Mouse (Mus musculus) gastrocnemius, postnatal 10 days (tissue): Measurements from ENCODE around the gene Ppp1r36. TPM values are rescaled to one million over a fixed set of nuclear protein-coding genes. Genes with fewer than 3 reads are reported as not detected.

ENCODE experiments used
- DNase-seq: peaks from one replicate; pipeline ENCODE4 v3.0.0; 2021; ENCODE audit warnings: mixed read lengths
- long read RNA-seq, 2 experiments: library from polyadenylated mRNA; stranded (forward); transcript quantifications; one replicate each; pipeline ENCODE4 v2.0.0; 2021
- total RNA-seq, 2 experiments: library from RNA; stranded (reverse); gene quantifications; 2 replicates each; pipeline ENCODE4 v1.2.3; 2021

Gene Ppp1r36
- total RNA-seq: under 1 TPM; 0.34 to 0.38 TPM
- long read RNA-seq, experiment 1: 0 reads
- long read RNA-seq, experiment 2, partial matches to known transcripts: 0 of 1 reads
- long read RNA-seq, experiment 2, other reads (novel, unspliced or antisense): 1 of 1 reads

DNA sequence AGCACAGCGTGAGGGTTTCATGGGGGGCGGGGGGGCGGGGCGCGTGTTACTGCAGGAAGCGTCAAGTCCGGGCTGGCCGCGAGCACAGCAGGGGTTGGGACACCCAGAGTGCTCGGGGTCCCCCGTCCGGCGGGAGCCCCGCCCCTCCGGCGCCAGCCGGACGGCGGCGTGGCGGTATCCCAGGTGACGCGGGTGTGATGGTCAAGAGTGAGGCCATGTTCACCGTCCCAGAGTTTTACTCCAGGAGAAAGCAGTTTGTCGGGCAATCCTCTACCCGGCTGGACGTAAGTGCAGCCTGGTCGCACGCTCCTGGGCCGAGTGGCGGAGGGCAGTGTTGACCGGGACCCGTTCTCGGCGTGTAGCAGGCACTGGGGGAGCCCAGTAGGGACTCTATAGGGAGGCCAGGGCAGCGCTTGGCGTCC, at the start of gene Ppp1r36:
Ppp1r36 (plus strand) TSS at position 106 of the 422 bp plus-strand sequence.
- DNase-seq: peak; percentile 24

DNA sequence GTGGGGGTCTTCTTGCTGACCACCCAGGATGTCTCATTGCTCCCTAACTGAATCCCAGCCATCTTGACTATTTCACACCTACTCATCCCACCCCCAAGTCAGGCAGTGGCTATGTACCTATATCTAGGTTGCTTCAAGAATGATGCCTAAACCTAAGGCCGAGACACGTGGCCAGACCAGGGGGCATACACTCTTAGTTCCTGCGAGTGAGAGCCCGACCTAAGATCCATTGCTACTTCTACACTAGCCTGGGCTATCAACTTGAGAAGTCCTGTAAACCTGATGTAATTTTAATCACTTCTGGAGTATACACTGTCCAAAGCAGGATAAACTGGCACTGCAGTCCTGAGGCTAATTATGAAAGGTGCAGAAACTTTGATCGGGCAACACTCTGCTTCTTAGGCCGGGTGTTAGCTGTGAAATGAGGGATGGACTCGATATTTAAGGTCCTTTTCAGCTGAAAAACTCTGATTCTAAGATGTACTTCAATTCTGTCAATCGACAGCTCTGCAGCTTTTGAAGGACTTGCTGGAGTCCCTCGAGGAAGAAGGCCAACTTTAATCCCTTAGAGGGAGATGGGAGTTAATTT, 49.0 kb upstream of the Ppp1r36 start:
- DNase-seq: no peak

DNA sequence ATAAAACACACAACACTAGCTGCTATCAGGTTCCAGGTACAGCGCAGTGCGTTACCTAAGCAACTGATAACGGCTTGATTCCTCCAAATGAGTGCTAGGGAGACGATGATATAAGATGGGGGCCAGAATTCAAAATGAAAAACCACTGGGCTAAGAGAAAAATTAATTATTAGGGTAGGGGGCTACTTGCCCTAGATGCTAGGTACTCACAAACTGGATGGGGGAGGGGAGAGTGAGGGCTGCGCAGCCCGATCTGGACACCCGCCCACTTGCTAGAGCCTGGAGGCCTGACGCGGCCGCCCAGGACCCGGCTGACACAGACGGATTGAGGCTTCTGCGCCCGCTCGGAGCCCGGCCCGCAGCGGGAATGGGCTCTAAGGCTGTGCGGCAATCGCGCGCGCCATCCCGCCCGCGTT, 48.5 kb upstream of the Ppp1r36 start:
- peak; percentile 60 for DNase-seq

DNA sequence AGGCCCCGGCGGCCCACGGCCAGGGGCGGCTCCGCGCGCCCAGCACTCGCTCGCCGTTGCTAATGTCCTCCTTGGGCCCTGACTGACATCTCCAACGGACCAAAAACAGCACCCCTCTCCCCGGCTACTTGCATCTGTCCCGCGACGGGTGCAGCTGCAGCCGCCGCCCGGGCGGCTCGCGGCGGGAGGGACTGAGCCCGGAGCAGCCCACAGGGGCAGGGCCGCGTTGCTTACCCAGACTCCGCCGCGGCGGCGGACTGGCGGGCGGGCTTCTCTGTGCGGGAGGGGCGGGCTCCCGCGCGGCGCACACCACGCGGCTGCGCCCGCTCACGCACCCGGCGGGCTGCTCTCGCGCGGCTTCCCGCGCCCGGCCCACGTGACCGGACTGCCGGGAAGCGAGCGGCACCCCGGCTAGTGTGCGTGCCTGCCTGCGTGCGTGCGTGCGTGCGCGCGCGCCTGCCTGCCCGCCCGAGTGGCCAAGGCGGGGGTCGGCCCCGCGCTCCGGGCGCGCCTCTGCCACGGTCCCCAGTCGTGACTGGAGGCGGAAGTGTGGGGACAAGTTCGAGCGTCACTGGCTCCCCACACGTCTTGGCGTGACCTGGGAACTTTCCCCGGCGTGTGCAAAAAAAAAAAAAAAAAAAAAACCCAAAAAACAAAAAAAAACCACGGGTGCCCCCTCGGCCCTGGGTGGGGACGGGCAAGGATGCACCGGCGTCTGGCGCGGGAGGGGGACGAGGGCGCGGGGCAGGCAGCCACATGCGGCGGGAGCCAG, 47.9 kb upstream of the Ppp1r36 start, which contains the start of gene Zbtb25:
Zbtb25 (minus strand) TSS at position 397 of the 772 bp plus-strand sequence.
- peak; percentile 87 for DNase-seq

DNA sequence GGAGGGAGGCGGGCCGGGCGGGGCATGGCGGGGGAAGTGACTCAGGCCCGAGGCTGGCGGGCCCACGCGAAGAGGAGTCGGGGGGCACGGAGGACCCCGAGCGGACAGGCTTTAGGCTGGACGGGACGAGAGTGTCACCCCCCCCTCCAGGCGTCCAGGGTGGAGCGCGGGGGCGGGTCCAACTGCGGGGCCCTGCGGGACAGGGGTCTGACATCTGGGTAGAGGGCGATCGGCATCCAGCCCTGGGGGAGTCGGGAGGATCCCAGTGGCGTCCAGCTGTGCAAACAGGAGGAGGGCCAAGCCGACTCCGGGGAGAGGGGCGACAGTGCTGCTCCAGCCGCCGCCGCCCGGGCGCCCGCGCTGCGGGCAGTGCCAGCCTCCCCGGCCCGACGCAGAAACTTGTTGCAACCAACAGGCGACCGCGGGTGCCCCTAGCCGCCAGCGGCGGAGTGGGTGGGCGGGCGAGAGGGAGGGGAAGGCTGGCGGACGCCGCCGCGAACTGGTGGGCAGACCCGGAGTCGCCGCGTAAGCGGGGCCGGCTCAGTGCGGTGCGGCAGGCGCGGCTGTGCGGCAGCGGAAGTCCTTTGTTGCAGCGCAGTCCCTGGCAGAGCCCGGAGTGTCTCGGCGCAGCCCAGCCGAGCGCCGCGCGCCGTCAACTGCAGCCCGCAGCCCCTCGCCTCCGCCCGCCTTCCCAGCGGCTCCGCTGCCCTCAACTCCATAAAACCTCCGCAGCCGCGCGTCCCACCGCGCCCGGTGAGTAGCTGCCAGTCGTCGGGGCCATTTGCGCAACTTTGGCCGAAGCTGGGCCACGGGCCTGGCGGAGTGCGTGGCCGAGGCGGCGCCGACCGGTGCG, 47.1 kb upstream of the Ppp1r36 start, which contains the start of gene Zbtb1:
Zbtb1 (plus strand) TSS at position 289 of the 853 bp plus-strand sequence.
- DNase-seq: peak; percentile 79

DNA sequence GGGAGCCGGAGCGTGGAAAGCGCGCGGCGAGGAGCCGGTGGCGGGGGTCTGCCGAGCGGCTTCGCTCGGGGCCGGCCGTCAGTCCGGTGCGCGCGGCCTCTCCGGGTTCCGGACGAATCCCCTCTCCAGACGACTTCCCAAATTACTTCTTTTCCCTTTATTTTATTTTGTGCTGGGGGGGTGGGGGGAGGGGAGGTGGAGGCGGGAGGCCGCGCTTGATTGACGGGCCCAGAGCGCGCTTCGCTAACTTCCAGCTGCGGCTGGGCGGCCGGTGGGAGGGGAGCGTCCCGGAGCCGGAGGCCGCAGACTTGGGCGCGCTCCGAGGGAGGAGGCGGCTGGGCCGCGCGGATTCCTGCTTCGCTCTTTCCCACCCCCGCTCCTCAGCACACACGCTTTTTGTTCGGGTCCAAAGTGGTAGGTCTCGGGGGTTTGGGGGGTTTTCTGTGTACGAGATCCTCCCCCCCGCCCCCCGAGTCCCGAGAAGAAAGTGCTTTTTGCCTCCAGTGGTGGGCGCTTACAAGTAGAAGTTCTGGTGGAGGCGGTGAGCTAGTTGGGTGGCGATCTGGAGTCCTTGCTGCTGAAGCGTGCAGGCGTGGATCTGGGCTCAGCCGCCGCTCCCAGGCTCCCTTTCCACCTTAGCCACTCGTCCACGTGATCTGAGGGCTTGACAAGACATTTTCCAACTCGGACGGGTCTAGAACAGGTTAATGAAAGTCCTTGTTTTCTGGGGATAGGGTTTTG, 46.3 kb upstream of the Ppp1r36 start:
- DNase-seq: peak; percentile 84

DNA sequence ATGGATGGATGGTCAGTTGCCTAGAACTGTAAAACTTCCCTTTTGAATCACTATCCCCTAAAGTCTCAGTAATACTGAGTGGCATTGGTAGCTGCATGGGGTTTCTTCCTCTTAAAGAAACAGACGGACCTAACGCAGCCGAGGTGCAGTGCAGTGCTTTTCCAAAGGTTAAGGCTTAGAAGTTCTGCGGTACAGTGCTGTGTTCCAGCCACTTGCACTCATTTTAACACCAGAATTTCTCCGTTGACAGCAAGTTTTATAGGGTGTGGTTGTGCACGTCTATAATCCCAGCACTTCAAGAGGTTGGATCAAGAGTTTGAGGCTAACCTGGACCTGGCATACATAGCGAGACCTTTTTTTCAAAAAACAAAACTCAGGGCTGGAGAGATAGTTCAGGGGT, 45.3 kb upstream of the Ppp1r36 start:
- DNase-seq: no peak

DNA sequence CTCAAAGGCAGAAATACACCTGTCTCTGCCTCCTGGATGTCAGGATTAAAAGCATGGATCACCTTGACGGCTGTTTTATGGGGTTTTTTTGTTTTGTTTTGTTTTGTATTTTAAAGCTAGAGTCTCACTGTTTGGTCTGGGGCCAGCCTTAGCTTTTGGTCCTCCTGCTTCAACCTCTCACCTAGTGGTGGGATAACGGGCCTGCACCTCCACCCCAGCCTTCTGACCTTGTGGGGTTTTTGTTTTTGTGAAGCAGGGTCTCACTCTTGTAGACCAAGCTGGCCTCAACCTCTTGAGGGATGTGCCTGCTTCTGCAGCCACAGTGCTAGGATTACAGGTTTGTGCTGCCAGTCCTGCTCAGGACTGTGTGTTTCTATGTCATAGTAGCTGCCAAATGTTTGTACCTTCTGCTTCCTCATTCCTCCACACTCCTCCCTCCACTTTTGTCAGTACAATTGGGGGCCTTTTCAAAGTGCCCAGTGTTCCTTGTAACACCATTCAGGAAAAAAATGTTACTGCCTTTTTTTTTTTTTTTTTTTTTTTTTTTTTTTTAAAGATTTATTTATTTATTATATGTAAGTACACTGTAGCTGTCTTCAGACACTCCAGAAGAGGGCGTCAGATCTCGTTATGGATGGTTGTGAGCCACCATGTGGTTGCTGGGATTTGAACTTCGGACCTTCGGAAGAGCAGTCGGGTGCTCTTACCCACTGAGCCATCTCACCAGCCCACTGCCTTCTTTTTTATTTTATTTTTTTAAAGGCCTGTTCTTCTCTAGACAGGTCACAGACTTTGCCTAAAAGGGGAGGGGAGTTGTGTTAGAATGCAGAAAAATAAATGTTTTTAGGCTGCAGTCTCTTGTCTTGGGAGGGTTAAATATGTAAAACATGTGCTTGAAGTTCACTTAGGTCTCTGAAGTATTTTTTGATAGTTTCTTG, 44.2 kb upstream of the Ppp1r36 start:
- DNase-seq: no peak

DNA sequence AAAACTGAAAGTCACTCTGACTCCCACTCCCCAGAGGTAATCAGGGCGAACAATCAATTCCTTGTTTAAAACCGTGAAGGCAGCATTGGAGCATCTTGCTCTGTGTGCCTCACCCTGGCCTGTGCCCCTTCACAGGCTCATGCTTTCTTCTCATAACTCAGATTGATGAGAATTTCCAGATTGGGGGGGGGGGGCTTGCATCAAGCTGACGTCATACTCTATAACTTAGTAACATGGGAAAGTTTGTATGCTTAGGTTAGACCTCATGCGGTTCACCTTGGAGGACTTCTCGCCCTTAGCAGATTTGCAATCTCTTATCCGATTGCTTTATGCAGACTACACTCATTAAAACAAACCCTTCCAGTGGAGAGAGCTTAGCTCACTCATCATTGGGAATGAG, 43.3 kb upstream of the Ppp1r36 start:
- no peak for DNase-seq

DNA sequence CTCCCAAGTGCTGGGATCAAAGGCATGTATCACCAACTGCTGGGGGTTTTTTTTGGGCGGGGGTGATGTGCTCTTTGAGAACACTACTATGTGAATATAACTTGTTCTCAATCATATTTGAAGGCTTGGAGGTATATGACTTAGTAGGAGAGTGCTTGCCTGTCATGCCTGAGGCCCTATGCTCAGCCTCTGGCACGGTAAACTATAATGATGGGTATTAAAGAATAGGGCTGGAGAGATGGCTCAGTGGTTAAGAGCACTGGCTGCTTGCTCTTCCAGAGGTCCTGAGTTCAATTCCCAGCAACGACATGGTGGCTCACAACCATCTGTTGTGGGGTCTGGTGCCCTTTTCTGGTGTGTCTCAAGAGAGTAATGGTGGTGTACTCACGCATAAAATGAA, 42.4 kb upstream of the Ppp1r36 start:
- DNase-seq: no peak

DNA sequence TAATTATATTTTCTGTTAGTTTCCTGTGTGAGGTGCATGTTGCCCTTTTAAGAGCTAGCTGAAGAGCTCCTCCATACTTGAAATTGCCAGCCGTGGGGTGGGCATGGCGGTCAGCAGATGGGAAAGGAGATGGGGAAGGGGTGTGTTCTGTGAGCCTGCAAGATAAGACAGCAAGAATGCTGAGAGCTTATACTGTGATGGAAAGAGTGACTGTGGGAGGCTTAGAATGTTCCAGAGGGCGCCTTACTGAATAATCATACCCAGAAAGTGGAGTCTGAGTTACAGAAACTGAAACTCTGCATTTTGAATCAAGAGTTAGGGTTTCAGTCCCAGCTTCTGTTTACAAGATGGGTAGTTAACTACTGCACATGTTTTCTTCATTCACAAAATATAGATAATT, 41.8 kb upstream of the Ppp1r36 start:
- DNase-seq: no peak

DNA sequence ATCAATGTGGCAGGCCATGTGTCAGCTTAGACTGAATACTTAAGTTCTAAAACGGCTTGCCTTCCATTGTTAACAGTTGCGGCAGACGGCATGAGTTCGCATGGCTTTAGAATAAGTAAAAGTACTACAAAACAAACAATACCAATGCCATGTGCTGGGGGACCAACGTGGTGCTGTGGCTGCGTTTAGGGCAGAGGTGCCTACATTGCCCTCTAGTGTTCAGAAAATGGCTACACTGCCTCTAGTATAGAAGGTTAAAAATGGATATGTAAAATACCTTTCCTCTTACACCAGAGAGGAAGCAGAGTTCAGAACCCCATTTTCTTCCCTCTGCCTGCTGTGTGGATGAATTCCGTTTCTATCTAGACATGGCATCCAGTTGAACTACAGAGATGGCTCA, 40.7 kb upstream of the Ppp1r36 start:
- DNase-seq: no peak

DNA sequence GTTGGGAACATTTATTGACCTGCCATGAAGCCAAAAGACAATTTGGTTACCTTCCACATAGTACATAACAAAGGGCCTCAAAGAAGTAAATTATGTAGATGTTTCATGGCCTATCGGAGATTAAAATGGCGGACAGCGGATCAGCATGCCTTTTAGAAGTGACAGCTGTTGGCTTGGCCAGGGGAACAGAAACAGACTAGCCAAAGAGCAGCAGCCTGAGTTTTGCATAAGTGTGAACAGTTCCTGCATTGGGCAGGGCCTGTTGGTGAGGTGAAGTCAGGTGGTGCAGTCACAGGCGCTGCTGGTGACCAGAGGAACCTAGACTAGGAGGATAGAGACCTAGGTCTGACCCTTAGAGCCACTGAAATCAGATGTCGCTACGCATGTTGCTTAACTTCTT, 40.3 kb upstream of the Ppp1r36 start:
- DNase-seq: no peak

DNA sequence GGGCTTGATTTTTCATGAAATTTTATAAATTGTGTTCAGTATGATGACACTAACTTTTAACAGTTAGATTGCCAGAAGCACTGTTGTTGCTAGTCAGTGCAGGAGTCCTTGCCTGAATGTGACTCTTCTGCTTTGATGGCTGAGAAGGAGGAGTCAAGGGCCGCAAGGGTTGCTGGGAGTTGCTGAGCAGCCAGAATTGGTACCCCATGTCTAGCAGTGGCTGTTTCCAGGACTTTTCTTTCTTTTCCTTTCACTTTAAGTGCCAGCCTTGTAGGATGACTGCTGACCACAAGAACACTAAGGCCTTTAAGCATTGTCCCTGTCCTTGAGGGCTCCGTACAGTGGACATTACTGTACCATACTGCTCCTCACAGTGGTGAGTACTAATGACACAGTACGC, 39.6 kb upstream of the Ppp1r36 start:
- no peak for DNase-seq

DNA sequence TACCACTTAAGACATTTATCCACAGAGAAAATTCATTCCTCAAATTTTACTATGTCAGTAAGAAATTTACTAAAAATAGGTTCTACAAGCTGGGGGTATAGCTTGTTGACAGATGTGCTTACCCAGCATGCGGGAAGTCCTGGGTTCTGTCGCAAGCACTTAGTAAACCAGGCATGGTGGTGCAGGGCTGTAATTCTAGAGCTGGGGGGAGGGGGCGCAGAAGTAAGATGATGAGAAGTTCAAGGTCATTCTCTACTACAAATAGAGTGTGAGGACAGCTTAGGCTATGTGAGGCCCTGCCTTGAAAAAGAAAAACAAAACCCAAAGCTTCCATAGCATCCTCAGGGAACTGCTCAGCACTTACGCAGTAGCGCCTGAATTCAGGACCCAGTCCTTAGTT, 38.8 kb upstream of the Ppp1r36 start:
- DNase-seq: no peak

DNA sequence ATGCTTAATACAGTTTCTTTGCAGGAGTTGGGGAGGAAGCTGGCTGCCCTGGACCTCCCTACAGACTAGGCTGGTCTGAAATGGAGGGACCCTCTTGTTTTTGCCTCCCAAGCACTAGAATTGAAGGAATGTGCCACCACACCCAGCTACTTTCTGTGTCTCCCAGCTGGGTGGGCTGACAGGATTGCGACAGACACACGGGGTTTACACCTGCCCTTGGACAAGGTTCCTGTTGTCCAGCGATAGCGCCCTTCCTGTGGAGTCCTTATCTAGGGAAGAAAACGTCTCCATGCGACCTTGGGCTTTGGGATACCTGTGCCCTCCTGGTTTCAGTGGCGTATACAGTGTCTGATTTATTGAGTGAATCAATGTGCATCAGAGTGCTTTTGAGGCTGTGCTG, 37.2 kb upstream of the Ppp1r36 start:
- DNase-seq: no peak

DNA sequence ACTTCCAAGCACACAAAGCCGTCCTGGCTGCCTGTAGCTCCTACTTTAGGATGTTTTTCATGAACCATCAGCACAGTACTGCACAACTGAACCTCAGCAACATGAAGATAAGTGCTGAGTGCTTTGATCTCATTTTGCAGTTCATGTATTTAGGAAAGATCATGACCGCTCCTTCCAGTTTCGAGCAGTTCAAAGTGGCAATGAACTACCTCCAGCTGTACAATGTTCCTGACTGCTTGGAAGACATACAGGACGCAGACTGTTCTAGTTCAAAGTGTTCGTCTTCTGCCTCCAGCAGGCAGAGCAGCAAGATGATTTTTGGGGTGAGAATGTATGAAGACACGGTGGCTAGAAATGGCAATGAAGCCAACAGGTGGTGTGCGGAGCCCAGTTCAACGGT, 32.0 kb upstream of the Ppp1r36 start:
- DNase-seq: no peak

DNA sequence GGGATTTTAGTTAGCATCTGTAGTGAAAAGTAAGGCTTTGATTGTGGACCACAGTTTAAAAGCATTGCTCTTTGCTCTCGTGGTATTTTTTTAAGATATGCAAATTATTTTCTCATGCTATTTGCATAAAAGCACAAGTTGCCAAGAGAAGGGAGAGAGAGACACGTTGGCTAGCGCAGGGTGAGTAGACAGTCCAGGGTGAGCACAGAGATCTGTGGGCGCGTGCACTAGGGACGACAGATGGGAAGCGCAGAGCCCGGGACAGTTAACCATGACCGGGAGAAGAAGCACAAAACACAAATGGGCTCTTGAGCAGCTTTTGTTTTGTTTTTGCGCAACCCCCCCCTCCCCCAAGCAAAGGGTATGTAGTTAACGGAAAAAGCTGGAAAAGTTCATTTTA, 28.5 kb upstream of the Ppp1r36 start:
- no peak for DNase-seq

DNA sequence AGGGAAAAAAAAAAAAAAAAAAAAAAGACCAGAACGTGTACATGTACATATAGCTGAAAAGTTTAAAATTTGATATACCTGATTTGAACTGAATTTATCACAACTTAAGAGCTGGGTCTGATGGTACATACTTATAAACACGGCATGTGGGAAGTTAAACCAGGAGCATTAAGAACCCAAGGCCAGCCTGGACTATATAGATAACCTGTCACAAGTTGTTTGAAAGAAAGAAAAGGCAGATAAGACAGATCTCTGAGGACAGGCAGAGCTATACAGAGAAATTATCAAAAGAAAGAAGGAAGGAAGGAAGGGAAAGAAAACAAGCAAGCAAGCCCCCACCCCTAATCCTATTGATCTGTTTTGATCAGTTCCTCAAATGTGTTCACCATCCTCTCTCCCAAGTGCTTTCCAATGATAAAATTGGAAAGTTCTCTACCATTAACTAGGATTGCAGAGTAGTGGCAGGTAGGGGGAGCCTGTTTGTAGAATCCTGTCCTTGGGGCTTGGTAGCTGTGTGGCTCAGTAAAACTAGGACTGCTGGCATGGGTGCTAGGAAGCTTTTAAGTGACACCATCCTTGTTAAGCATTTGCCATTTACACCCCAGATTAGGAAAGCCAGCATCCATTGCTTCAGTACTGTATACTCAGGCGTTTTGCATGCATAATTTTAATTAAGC, 25.6 kb upstream of the Ppp1r36 start:
- no peak for DNase-seq

DNA sequence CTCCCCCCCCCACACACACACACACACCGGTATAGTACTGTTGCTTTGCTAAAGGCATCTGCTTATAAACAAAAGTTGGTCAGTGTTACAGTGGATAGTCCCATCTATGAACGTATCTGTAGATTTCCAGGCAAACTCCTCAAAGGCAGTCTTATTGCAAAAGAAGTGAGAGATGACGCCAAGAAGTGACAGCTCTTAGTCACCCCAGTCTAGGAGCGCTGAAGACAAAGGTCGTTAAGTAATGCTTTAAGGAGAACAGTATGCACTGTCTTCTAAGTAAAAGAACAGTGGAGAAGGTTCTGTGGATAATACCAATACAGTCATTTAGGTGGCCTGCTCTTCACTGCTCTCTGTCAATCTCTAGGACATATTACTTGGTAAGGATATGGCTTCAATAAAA, 24.4 kb upstream of the Ppp1r36 start:
- no peak for DNase-seq
